Mouse (Mus musculus) spleen, postnatal 4 days (tissue): Measurements from ENCODE around the gene Rnf212.
"Not testable (repeated sequence)": the region's sequence is repeated elsewhere in the genome, so short reads cannot be mapped to it uniquely, and the experiment has no call there.

Source experiments
- DNase-seq, 2 experiments: peaks; one replicate each; pipeline ENCODE4 v3.0.0; 2022; ENCODE audit warnings: low spot score in 2 of 2

The Rnf212 gene

DNA sequence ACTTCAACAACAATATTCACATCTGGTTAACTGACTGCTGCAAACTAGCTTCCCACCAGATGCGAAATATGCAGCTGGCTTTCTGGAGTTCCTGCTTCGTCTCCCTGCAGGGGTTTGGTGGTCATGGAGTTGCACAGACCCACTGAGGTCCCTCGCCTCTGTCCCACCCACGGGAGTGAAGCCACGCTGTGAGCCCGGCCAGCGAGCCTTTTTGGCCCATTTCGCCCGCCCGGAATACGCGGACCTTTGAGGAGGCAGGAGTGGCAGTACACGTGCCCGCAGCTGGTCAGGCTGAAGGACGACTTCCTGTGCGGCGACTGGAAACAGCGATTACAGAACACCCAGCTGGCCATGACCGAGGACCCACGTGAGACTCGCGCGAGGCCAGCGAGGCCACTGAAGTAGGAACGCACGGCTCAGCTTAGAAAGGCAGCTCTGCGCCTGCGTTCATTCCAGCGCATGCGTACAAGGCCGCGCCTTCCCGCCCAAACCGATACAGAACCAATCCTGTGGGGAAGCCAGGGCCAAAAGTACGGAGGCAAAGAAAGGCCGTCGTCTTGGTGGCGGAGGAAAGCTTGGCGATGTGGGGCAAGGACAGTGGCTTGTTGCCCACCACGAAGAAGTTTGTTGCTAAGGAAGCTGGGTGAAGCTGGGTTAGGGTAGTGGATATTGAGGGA is at the start of gene Rnf212:
Gene Rnf212 (minus strand): TSS at position 353 of the 677 bp plus-strand sequence.
- DNase-seq = no peak

DNA sequence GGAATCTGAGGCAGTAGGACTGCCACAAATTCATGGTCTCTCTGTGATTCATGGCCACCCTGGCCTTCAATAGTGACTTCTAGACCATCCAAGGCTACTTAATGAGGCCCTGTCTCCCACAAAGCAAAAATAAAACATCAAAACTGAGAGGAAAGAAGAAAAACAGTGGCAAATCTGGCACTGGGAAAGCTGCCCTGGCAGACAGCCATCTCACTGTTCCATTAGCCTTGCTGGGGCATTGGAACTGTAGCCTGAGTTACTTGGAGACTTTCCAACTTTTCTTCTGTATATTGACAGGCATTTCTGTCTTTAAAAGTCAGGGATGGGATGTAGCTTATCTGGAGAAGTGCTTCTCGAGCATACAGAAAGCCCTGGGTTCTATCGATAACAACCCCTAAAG is 48.5 kb upstream of the Rnf212 start:
- DNase-seq = no peak

DNA sequence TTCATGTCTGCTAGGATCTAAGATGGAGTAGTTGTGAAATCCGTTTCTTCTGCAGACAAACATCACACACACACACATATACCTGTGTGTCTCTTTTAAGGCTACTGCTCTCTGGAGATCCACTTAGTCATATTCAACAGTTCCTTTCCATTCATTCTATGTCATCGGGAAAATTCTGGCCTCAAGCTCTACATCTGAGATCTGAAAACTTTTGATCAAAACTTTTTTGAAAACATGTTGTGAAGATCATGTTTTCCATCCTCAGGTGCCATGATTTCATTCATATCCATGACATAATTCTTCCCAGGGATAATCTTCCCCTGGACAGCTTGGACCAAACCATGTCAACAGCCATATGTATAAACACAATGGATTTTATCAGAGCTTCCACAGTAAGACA is 34.0 kb upstream of the Rnf212 start, which contains the start of gene Vmn2r8:
Gene Vmn2r8 (minus strand): TSS at position 101 of the 400 bp plus-strand sequence.
- DNase-seq = not testable (repeated sequence)

DNA sequence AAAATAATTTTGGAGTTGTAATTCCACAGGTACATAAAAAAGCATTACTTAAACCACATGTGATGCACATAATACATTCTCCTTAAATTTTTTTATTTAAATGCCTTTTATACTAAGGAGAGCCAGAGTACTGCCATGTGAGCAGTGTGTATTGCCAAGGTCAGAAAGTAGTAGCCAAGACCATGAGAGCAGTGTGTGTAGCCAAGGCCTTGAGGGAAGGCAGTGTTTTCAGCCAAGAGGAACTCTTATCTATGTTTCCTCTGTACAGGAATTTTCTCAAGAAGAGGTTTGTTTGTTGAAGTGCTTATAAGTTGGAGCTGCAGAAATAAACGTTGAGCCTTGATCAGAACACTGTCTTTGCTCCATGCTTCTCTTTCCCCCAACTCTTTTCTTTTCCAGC is 28.9 kb upstream of the Rnf212 start:
- no peak for DNase-seq

DNA sequence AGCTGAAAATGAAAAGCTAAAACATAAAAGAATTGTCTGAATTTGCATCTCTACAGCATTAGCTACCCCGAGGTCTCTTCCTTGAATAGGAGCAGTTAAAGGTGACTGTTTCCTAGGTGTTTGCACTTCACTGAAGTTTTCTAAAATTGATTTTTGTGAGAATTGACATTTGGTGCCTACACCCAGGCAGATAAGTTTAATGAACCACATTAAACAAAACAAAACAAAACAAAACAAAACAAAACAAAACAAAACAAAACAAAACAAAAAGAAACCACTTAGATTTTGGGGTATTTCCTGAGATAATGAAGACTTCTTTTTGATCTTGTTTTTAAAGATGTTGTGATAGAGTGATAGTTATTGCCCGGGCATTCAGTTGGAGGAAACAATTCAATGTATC is 20.5 kb upstream of the Rnf212 start, which contains the start of gene Tmed11:
Gene Tmed11 (minus strand): TSS at position 101 of the 400 bp plus-strand sequence.
- DNase-seq = not testable (repeated sequence)

DNA sequence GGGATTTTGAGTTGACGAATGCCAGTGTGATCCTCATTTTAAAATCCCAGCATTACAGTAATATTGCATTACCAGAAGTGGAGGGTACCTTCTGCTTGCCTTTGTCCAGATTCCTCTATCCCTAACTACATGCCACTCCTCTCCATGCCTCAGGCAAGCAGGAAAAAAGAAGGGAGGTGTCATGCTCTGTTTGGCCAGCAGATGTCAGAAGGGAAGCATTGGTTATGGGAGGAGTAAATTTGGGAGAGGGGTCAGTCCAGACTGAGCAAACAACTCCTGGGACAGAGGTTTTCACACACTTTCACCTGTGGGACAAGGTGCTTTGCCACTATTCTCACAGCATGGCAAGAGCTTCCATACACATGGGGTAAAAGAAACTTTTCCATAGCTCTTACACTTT is 15.6 kb upstream of the Rnf212 start:
- not testable (repeated sequence) for DNase-seq

DNA sequence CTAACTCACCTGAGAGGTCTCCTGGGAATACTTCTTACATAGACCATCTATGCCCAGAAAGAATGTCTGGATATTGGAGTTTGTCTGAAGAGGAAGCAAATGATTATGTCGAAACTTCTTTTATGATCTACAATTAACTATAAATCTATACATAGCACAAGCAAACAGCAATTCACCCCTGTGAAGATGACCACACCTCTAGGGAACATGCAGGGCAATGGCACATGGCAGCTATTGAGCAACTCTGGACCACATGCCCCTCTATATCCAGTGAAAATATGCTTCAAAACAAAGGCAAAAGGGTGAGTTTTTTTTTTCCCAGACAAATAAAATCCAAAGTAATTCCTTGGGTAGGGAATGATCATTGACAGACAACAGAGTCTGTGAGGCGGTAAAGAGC is 14.8 kb downstream of the Rnf212 start:
- no peak for DNase-seq

DNA sequence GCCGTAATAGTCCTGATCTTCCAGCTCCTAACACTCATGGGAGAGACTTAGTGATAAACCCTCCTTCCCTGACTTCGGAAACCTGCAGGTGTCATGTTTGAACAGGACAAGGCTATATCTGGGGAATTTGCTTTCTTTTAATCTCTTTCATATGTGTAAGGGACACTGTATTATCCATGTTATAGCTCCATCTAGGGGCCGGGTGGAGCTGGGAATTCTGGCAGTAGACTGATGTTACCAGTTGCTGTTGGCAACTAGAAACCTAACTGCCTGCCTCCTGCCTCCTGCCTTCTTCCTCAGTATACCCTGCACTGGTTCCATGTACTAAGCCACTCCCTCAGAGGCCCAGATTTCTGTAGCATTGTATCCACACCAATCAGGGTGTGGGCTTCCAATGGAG is 16.4 kb downstream of the Rnf212 start:
- DNase-seq = no peak

DNA sequence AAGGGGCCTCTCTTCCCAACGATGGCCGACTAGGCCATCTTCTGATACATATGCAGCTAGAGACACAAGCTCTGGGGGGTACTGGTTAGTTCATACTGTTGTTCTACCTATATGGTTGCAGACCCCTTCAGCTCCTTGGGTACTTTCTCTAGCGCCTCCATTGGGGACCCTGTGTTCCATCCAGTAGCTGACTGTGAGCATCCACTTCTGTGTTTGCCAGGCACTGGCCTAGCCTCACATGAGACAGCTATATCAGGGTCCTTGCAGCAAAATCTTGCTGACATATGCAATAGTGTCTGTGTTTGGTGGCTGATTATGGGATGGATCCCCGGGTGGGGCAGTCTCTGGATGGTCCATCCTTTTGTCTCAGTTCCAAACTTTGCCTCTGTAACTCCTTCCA is 23.5 kb downstream of the Rnf212 start:
- not testable (repeated sequence) for DNase-seq

DNA sequence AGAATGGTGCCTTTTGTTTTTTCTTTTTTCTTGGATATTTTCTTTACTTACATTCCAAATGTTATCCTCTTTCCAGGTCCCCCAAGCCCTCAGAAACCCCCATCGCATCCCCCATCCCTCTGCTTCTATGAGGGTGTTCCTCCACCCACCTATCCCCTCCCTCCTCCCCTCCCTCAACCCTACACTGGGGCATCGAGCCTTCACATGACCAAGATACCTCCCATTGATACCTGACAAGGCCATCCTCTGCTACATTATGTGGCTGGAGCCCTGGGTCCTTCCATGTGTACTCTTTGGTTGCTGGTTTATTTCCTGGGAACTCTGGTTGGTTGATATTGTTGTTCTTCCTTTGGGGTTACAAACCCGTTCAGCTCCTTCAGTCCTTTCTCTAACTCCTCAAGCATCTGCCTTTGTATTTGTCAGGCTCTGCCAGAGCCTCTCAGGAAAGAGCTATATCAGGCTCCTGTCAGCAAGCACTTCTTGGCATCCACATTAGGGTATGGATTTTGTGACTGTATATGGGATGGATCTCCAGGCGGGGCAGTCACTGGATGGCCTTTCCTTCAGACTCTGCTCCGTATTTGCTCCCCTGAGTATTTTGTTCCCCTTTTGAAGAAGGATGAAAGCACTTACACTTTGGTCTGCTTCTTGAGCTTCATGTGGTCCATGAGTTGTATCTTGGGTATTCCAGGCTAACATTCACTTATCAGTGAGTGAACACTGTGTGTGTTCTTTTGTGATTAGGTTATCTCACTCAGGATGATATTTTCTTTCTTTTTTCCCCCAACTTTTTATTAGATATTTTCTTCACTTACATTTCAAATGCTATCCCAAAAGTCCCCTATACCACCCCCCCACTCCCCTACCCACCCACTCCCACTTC is 24.2 kb downstream of the Rnf212 start:
- DNase-seq = no peak

DNA sequence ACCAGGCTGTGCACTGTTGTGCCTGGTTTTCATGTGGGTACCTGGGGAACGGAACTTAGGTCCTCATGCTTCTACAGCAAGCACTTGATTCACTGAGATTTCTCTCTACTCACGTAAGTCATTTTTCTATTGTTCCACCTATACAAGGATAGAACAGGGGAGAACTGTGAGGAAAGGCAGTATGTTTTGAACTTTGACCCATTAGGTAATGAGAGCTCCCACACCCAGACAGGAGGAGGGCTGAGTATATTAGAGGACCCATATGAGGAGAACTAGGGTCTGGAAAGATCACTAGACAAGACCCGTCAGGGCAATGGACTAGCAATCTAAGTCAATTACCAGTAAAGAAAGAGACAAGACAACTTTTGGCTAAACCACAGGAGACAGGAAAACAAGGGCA is 30.2 kb downstream of the Rnf212 start:
- DNase-seq = no peak

DNA sequence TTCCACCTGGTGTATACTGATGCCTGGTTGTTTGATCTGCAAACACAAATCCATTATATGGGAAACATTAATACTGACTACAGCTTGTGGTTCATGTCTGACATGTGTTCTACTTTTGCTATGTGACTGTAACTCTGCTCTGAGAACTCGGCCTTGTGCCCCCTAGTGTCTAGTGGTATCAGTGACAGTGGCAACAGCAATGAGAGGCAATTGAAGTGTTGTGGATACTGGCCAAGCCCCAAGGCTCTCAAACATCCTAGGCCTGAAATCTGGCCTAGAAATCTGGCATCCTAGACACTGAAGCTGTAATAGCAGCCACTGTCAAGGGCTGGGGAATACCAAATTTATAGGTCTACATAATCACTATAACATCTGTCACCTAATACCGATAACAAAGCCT is 30.9 kb downstream of the Rnf212 start:
- no peak for DNase-seq

DNA sequence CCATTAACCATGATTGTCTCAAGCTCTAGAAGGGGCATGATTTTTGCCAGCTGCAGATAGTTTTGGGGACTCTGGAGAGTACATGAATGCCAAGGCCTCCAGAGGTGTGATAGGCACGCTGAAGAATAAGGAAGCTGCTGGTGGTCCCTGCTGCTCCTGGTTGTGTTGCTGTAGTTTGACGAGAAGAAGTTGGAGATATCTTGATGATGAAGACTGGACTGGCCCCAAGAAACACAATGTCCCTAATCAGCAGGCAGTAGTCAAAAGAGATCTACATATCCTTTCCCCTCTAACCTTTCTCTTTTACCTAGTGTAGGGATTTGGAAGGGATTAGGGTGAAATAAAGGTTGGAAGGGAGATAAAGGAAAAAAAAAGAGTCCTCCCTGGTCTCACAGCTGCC is 32.2 kb downstream of the Rnf212 start:
- no peak for DNase-seq

DNA sequence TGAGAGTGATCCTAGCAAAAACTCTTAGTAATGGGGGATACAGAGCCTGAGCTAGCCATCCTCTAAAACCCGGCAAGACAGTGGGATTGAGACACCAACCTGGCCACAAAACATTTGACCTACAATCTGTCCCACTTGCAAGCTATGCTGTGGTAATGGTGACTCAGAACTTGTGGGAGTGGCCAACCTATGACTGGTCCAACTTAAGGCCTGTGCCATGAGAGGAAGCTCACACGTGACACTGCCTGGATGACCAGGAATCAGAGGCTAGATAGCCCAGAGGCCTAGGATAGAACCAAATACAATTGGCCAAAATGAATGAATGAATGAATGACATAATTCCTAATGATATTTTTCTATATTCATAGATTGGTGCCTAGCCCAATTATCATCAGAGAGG is 32.9 kb downstream of the Rnf212 start:
- DNase-seq = no peak

DNA sequence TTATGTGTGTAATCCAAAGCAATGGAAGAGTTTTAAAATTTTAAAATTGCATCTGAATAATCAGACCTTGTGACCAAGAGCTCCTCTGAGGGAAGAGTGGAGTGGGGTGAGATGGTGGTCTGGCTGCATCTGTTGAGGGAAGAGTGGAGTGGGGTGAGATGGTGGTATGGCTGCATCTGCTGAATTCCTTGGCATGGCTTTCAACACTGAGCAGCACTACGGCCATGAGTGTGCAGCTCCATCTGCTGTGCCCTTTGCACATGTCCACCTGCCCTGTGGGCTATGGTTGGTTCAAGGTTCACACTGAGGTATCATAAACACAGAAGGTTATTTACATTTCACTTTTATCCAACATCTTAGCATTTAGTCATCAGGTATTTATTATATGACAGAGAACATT is 47.4 kb downstream of the Rnf212 start:
- DNase-seq = no peak

DNA sequence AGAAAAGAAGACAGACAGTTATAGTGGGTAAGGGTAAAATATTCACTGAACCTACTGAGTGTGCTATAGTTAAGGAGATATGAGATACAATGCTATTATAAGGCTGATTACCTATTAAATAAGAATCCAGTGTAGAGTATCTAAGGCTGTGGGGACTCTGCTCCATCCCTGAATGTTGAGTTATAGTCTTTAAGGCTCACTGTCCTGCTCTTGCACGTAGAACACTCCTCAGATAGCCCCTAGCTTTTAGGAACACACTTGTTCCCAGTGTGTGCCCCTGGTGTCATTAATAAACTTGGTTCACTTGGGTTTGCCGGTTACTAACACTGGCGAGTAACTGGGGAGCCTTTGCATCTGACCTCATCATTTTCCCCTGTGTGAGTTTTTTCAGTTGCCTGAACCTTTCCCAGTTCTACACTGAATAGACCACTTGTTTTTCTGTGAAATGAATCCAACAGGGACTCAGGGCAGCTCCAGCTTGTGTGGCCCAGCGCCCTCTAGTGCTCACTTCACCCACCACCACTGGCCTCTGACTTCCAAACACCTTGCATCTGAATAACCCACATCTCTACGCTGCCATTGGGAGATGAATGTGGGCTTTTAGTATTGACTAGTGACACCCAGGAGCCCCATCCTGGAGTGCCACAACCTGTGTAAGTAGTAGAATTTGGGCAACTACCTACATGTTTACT is 48.1 kb downstream of the Rnf212 start:
- peak; percentile 54 to 81 for DNase-seq

DNA sequence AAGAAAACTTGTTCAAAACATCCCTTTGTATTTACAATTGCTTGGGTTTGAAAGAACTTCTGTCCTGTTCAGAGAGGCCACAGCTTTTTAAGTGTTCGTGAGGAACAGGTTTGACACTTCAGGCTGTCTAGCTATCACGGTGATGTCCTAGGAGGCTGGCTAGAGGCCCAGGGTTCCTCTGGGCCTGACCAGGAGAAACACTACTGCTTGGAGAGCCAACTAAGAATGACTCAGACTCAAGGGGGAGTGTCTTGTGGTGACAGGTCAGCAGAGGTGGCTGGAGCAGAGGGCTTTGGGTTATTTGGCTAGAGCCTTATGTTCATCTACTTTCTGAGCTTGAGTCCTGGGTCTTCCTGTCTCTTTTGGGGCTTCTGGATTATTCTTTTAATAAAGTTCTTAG is 50.8 kb downstream of the Rnf212 start:
- no peak for DNase-seq

DNA sequence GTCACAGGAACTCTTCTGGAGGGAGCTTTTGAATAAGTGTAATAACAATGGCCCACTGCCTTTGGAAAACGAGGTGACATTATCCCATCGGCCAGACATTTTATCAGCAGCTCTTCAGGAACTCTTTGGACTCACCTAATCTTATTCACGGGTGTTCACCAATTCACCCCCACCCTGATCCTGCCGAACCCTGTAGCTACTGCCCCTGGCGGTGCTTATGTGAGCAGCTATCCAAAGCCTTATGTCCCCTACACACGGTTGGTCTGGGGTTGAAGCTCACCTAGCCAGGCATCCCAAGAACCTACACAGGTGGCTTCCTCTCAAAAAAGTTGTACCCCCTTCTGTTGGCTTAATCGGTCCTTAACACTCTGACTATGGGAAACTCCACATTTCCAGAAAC is 55.0 kb downstream of the Rnf212 start:
- DNase-seq = no peak

DNA sequence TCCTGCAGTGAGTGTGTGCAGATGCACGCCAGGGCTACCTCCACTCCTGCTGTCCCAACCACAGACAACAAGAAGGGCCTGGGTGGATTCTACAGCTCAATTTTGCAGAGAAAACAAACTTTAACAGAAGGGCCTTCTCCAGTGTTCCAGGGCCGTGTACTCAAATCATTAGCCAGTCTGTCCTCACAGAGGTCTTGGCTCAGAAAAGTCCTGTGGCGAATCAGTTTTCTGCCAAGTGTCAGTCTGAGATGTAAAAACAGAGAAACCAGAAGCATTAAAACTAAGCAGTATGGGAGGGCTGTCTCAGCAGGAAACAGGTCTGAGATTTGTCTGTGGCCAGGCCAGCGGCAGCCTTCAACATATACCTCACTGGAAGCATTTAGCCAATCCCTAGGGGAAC is 56.7 kb downstream of the Rnf212 start:
- no peak for DNase-seq

DNA sequence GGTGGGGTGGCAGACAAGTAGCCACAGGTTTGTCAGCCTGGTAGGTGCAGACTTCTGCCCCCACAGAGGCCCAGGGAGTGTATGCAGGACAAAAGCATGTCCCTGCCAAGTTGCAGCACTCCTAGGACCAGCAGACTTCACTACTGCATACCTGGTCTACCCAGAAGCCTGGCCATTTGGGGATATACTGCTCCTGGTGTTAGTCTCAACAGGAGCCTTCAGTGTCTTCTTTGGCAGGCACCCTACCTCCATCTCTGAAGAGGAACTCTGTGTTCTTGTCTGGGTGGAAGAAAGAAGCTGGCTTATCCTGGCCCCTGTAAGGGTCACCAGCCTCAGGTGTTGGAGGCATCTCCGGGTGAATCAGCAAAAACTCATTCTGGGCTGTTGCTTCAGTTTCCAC is 58.8 kb downstream of the Rnf212 start:
- DNase-seq = no peak

DNA sequence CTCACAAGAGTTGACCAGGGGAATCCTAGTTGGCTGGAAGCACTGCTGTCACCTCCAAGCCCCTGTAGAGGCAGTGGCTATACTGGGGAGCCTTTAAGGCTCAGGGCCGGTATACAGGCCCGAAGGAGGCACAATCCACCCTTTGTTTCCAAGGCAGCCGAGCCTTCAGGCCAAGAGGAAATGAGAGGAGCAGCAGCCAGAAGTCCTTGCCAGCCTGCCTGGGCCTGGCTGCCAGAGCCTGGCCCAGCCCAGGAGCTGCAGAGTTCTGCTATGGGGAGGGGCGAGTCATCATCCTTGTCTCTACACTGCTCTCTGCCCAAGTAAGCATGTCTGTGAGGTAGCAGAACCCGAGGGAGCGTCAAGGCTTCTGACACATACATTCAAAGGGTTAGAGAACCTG is 60.6 kb downstream of the Rnf212 start:
- DNase-seq = no peak

DNA sequence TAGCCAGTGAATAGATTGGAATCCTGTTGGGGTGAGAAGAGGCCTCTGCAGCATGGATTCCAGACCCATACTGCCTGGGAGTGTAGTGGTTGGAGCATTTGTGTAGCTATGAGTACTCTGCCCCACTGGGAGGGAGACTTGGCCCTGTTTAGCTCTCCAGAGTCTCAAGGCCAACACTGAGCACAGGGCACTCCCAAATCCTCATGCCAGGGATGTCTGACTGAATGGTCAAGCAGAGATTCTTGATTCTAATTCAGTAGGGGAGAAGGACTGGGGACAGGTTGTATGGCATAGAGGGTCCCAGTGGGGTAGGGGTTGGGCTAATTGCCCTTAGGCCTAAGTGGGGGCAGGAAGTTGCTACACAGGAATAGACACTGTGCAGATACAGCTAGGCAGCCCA is 61.1 kb downstream of the Rnf212 start:
- no peak for DNase-seq
